Mouse (Mus musculus) stomach, embryonic 16.5 days (tissue): ENCODE results near the gene Sos2. TPM values are rescaled to one million over a fixed set of nuclear protein-coding genes. Genes with fewer than 3 reads are reported as not detected.
"Not testable (repeated sequence)": the region's sequence is repeated elsewhere in the genome, so short reads cannot be mapped to it uniquely, and the experiment has no call there.

Experiments used
- ATAC-seq: fragments of 200-750 bp; cut with Nextera tagmentation; 2 replicates; pipeline ENCODE4 v1.8.0; 2017; ENCODE audit warnings: moderate number of reproducible peaks, moderate TSS enrichment; ENCODE audit not compliant: insufficient read depth, low FRiP score
- H3K27ac ChIP-seq: fragments of 300-500 bp; sonication (generic); 2 replicates; pipeline ENCODE4 v1.5.1; 2014; ENCODE audit warnings: low read length
- H3K27me3 ChIP-seq: fragments of 300-500 bp; sonication (generic); 2 replicates; pipeline ENCODE4 v1.6.1; 2014; ENCODE audit warnings: low read length, control low read depth, mixed read lengths; ENCODE audit not compliant: control insufficient read depth, insufficient read depth
- H3K36me3 ChIP-seq: fragments of 300-500 bp; sonication (generic); 2 replicates; pipeline ENCODE4 v1.6.1; 2014; ENCODE audit warnings: low read length; ENCODE audit not compliant: control insufficient read depth, insufficient read depth
- H3K4me1 ChIP-seq: fragments of 300-500 bp; sonication (generic); 2 replicates; pipeline ENCODE4 v1.6.1; 2014; ENCODE audit warnings: low read length, control low read depth, mixed read lengths; ENCODE audit not compliant: control insufficient read depth, insufficient read depth
- H3K4me2 ChIP-seq: fragments of 300-500 bp; sonication (generic); 2 replicates; pipeline ENCODE4 v1.6.1; 2014; ENCODE audit warnings: low read depth, low read length, mixed read lengths
- H3K4me3 ChIP-seq: fragments of 300-500 bp; sonication (generic); replicated peaks from 2 replicates; pipeline ENCODE4 v1.5.1; 2014; ENCODE audit warnings: mild to moderate bottlenecking, low read length
- H3K9ac ChIP-seq: fragments of 300-500 bp; sonication (generic); 2 replicates; pipeline ENCODE4 v1.6.1; 2014; ENCODE audit warnings: low read length
- H3K9me3 ChIP-seq: fragments of 300-500 bp; sonication (generic); replicated peaks from 2 replicates; pipeline ENCODE4 v1.6.1; 2016; ENCODE audit warnings: low read length, control low read depth; ENCODE audit not compliant: control insufficient read depth
- WGBS: fragments of 180-500 bp; shearing (Covaris S2); extraction: QIAGEN DNeasy Blood & Tissue Kit; methylation state at CpG from one replicate; pipeline ENCODE4 v1.1.7; 2014; 5-methylcytosine and 5-hydroxymethylcytosine counted together
- polyA plus RNA-seq: library from polyadenylated mRNA; unstranded; fragments of >200 nt; fragmentation: Nextera tagmentation; extraction: Ambion mirVana; gene quantifications from 2 replicates; pipeline ENCODE4 v1.2.1, GENCODE M21; 2015

The Sos2 gene
- polyA plus RNA-seq, 1 experiment from 2014 or later: 11.8 TPM

- H3K4me3 ChIP-seq: no peak overlapping the region
- ATAC-seq: no peak
- H3K36me3 ChIP-seq: no peaks in the 10 kb centered on the region
- 73% methylated on average over 3 of the region's 3 CpGs for WGBS
- H3K4me2 ChIP-seq: no peak overlapping the region
- no peaks in the 10 kb centered on the region for H3K9me3 ChIP-seq
- no peak overlapping the region for H3K27ac ChIP-seq
- no peaks in the 10 kb centered on the region for H3K27me3 ChIP-seq
- H3K9ac ChIP-seq: no peak overlapping the region
- H3K4me1 ChIP-seq: no peaks in the 10 kb centered on the region
Measured at GRCm38 (mm10) chr12:69568266-69568665, 113.4 kb downstream of the Sos2 start.

GRCm38 (mm10) chr12:69561006-69561405 lies 120.6 kb downstream of the Sos2 start:
- 78% methylated on average over 6 of the region's 6 CpGs for WGBS
- not testable (repeated sequence) for H3K4me1 ChIP-seq, H3K27ac ChIP-seq, H3K9ac ChIP-seq, H3K27me3 ChIP-seq, H3K36me3 ChIP-seq, H3K4me2 ChIP-seq, H3K4me3 ChIP-seq, ATAC-seq, H3K9me3 ChIP-seq

GRCm38 (mm10) chr12:69556221-69556861 lies 125.3 kb downstream of the Sos2 start:
- peak overlapping the region; percentile 56; the same call in 1 of the 2 replicates for H3K27ac ChIP-seq
- 52% methylated on average over 6 of the region's 6 CpGs for WGBS

GRCm38 (mm10) chr12:69545456-69546178 lies 136.0 kb downstream of the Sos2 start:
- WGBS: 69% methylated on average over 13 of the region's 13 CpGs
- H3K4me1 ChIP-seq: no peaks in the 10 kb centered on the region
- H3K9ac ChIP-seq: no peak overlapping the region
- H3K27me3 ChIP-seq: no peaks in the 10 kb centered on the region
- no peaks in the 10 kb centered on the region for H3K36me3 ChIP-seq
- no peak overlapping the region for H3K4me3 ChIP-seq
- no peak overlapping the region for H3K4me2 ChIP-seq
- H3K27ac ChIP-seq: no peak overlapping the region
- no peak for ATAC-seq
- no peaks in the 10 kb centered on the region for H3K9me3 ChIP-seq

More at GRCm38 (mm10) chr12:69556221-69556861, 125.3 kb downstream of the Sos2 start:
- Histone ChIP-seq H3K4me2 (no peak overlapping the region), H3K4me3 (no peak overlapping the region), H3K27me3 (no peaks in the 10 kb centered on the region), H3K9ac (no peak overlapping the region), H3K4me1 (no peaks in the 10 kb centered on the region), H3K9me3 (no peaks in the 10 kb centered on the region), H3K36me3 (no peaks in the 10 kb centered on the region)
- ATAC-seq: peak; percentile 47; the same call in 1 of the 2 replicates

GRCm38 (mm10) chr12:69544994-69545393 lies 136.7 kb downstream of the Sos2 start:
- 86% methylated on average over 6 of the region's 6 CpGs for WGBS
- no peaks in the 10 kb centered on the region for H3K27me3 ChIP-seq
- H3K9ac ChIP-seq: no peak overlapping the region
- H3K36me3 ChIP-seq: no peaks in the 10 kb centered on the region
- no peak overlapping the region for H3K4me3 ChIP-seq
- ATAC-seq: no peak
- no peak overlapping the region for H3K4me2 ChIP-seq
- H3K9me3 ChIP-seq: no peaks in the 10 kb centered on the region
- no peaks in the 10 kb centered on the region for H3K4me1 ChIP-seq
- no peak overlapping the region for H3K27ac ChIP-seq

- ATAC-seq: no peak
- Histone ChIP-seq H3K4me3 (no peak overlapping the region), H3K27ac (no peak overlapping the region), H3K9me3 (no peaks in the 10 kb centered on the region), H3K27me3 (no peaks in the 10 kb centered on the region), H3K9ac (no peak overlapping the region), H3K36me3 (no peaks in the 10 kb centered on the region), H3K4me1 (peaks cover under 1% of the 10 kb centered on the region; the same call in 1 of the 2 replicates), H3K4me2 (no peak overlapping the region)
- 59% methylated on average over 2 of the region's 2 CpGs for WGBS
Measured at GRCm38 (mm10) chr12:69544562-69544961, 137.1 kb downstream of the Sos2 start.

- Histone ChIP-seq H3K4me1 (peaks cover 20% of the 10 kb centered on the region), H3K4me3 (no peak overlapping the region), H3K9me3 (no peaks in the 10 kb centered on the region), H3K9ac (no peak overlapping the region), H3K27ac (no peak overlapping the region), H3K36me3 (no peaks in the 10 kb centered on the region), H3K27me3 (no peaks in the 10 kb centered on the region), H3K4me2 (no peak overlapping the region)
- ATAC-seq: no peak
- 89% methylated on average over 8 of the region's 8 CpGs for WGBS
Measured at GRCm38 (mm10) chr12:69542376-69542775, 139.3 kb downstream of the Sos2 start.

GRCm38 (mm10) chr12:69541663-69542062 lies 140.0 kb downstream of the Sos2 start:
- Histone ChIP-seq H3K27ac (no peak overlapping the region), H3K9me3 (no peaks in the 10 kb centered on the region), H3K9ac (no peak overlapping the region), H3K27me3 (no peaks in the 10 kb centered on the region), H3K4me1 (peaks cover 26% of the 10 kb centered on the region), H3K36me3 (no peaks in the 10 kb centered on the region), H3K4me3 (no peak overlapping the region), H3K4me2 (no peak overlapping the region)
- 62% methylated on average over 8 of the region's 8 CpGs for WGBS
- ATAC-seq: no peak

GRCm38 (mm10) chr12:69539353-69539752 lies 142.3 kb downstream of the Sos2 start:
- no peaks in the 10 kb centered on the region for H3K9me3 ChIP-seq
- peaks cover 27% of the 10 kb centered on the region for H3K4me1 ChIP-seq
- no peak overlapping the region for H3K9ac ChIP-seq
- no peaks in the 10 kb centered on the region for H3K36me3 ChIP-seq
- no peak overlapping the region for H3K4me2 ChIP-seq
- H3K27me3 ChIP-seq: no peaks in the 10 kb centered on the region
- no peak for ATAC-seq
- 33% methylated on average over 7 of the region's 7 CpGs for WGBS
- H3K27ac ChIP-seq: peak overlapping the region; percentile 99
- no peak overlapping the region for H3K4me3 ChIP-seq
